Mouse (Mus musculus) heart, adult 2 months (tissue): ENCODE results near the gene Fyn.

Experiments
- CTCF ChIP-seq: fragments of 200-600 bp; IDR thresholded peaks from 2 replicates; pipeline ENCODE4 v1.8.1; 2022; ENCODE audit warnings: antibody characterized with exemption, mild to moderate bottlenecking, moderate library complexity
- EP300 ChIP-seq: fragments of 200-500 bp; IDR thresholded peaks from 2 replicates; pipeline ENCODE4 v1.6.1; 2011; ENCODE audit warnings: low read depth, low read length, control low read depth; ENCODE audit not compliant: insufficient read depth
- POLR2A ChIP-seq: fragments of 200-500 bp; IDR thresholded peaks from 2 replicates; pipeline ENCODE4 v1.6.1; 2011; ENCODE audit warnings: mild to moderate bottlenecking, low read depth, low read length, control low read depth; ENCODE audit not compliant: insufficient read depth

DNA sequence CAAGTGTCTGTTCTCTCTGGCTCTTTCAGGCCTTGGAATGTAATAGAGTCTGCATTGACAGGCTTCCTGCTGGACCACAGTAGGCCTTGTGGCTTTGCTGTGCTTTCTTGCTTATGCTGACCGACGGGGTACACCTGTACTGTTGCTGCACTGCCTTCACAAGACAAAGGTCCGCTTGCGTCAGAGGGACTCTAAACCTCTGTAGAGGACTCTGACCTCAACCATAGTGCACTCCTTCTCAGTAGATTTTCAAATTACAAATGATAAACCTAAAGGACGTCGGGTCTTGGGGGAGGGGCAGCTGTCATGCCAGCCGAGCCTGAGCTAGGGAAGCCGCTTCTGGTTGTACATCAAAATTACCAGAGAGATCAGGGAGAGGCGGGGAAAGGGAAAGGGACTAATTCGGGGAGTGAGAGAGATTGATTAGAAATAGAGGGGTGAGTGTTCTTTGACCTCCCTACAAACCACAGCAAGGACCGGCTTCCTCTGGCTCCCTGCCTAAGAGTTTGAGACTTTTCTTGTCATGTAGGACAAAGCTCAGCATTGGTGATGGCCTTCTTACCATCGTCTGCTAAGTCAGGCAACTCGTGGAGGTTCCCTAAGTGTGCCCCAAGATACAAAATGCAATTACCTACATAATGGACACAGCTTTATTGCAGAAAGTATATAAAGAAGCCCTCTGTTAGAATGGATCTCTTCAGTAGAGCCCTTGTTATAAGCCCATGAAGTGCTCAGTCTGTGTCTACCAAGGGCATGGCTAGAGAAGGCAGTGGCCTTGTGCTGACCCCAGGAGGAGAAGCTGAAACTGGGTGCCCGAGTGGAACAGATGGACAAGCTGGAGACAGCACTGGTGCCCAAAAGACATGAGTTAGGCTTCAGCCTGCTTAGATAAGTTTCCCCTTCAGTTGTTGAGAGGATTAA lies 64.3 kb downstream of the Fyn start:
- TF ChIP-seq EP300, result no peak
- no peak for TF ChIP-seq POLR2A
- TF ChIP-seq CTCF, result no peak
